Mouse (Mus musculus) heart, postnatal 36 days (tissue): ENCODE measurements around the gene Upf3b. TPM values are rescaled to one million over a fixed set of nuclear protein-coding genes. Genes with fewer than 3 reads are reported as not detected.
"Not testable (repeated sequence)": the region's sequence is repeated elsewhere in the genome, so short reads cannot be mapped to it uniquely, and the experiment has no call there.

Experiments used
- DNase-seq, 2 experiments: peaks; one replicate each; pipeline ENCODE4 v3.0.0; 2021 to 2022
- intact Hi-C: fragments of 180-260 bp; cut with DNase I; formaldehyde crosslinking; loops from one replicate; pipeline ENCODE4 v1.15.1; 2025
- total RNA-seq, 2 experiments: library from RNA; stranded (reverse); gene quantifications; 2 replicates each; pipeline ENCODE4 v1.2.3; 2021

The Upf3b gene
- total RNA-seq, 2 experiments from 2014 or later = 7.9 to 8.0 TPM

DNA sequence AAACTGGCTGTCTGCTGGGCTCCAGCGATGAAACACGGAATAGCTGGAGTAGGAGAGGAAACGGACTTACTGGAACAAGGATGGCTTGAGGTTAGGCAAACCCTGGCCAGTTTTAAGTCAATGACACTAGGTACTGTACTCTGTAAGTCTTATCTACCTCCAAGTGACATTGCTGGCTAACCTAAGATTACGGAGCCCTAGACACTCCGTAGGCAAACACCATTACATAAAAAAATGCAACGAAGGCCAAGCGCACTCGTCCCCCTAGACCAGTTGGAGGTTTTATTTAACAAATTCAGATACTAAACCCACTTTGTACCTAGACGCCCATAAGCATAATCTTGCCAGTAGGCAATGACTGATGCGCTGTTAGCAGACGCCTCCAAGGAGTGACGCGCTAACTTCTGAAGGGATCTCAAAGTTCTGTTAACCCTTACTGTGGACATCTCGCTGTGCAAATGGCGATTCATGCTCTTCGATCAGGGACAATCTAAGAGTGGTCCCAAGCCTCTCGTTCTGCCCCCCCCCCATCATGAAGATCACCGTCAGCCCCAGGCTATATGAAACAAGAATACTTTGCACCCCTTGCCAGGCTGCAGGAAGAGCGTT is 25.7 kb downstream of the Upf3b start:
- no peak for DNase-seq
- intact Hi-C loops = loop anchor here (10.0 kb wide), 1 partner anchor 290 kb away; the partner anchor contains the start of gene Slc25a5

- intact Hi-C loops = loop anchor here (10.0 kb wide), 1 partner anchor 286 kb away; the partner anchor contains the start of gene Slc25a5
- DNase-seq = no peak
Observed at GRCm38 (mm10) chrX:37081194-37081593, 28.9 kb downstream of the Upf3b start.

DNA sequence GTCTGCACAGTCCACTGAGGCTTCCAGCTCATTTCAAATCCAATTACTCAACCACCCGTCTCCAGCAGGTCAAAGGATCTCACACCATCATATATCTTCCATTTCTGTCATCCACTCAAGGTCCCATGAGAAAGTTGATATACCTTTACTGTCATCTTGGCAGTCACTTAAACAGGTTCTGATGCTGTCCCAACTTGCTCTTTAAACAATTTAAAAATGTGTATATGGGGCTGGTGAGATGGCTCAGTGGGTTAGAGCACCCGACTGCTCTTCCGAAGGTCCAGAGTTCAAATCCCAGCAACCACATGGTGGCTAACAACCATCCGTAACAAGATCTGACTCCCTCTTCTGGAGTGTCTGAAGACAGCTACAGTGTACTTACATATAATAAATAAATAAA is 29.8 kb downstream of the Upf3b start:
- intact Hi-C loops = loop anchor here (10.0 kb wide), 1 partner anchor 286 kb away; the partner anchor contains the start of gene Slc25a5
- not testable (repeated sequence) for DNase-seq

- intact Hi-C loops = loop anchor here (10.0 kb wide), 1 partner anchor 312 kb away; no protein-coding TSS in a partner anchor
- DNase-seq = no peak
Observed at GRCm38 (mm10) chrX:37076651-37077050, 33.5 kb downstream of the Upf3b start.

DNA sequence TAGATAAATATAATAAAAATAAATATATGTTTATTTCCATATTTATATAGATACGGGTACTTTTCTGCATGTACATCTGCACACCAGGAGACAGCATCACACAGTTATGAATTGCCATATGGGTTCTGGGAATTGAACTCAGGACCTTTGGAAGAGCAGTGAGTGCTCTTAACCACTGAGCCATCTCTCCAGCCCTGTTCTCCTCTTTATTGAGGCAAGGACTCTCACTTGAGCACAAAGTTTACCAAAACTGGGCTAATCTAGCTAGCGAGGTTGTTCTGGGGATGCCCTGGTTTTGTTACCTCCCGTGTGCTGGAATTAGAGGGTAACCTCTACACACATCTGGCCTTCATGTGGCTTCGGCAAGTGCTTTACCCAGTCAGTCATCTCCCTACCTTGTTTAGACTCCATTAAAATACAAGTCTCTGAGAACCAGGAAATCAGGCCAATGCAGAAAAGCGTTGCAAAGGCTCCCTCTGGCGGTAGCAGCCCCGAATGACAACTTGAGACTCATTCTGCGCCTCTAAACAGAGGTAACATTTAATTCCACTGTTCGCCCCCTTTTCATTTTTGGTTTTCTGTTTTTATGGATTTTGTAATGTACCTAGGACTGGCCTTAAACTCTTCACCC is 35.7 kb downstream of the Upf3b start:
- DNase-seq = peak; percentile 50 to 70
- intact Hi-C loops = loop anchor here (10.0 kb wide), 1 partner anchor 310 kb away; no protein-coding TSS in a partner anchor

- no peak for DNase-seq
- intact Hi-C loops = no loop called here
Observed at GRCm38 (mm10) chrX:37068766-37069165, 41.4 kb downstream of the Upf3b start.

DNA sequence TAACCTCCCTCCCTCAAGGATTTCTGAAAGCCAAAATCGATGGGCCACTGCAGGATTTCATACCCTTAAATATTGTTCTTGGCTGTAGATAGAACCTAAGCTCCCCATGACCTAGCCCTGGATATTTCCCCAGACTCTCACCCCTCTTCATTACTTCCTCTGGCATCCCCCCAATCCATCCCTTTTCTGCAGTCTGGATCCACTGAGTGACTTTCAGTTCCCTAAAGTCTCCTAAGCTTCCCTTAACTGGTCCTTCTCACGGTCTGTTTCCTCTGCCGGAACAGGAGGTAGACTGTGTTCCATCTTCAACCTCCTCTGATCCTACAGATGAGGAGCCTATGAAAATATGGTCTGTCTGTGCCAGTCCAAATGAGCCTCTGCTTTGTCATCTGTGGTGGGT is 42.8 kb downstream of the Upf3b start:
- DNase-seq = no peak
- intact Hi-C loops = no loop called here

GRCm38 (mm10) chrX:37063902-37064301 is 46.2 kb downstream of the Upf3b start:
- intact Hi-C loops = no loop called here
- no peak for DNase-seq

DNA sequence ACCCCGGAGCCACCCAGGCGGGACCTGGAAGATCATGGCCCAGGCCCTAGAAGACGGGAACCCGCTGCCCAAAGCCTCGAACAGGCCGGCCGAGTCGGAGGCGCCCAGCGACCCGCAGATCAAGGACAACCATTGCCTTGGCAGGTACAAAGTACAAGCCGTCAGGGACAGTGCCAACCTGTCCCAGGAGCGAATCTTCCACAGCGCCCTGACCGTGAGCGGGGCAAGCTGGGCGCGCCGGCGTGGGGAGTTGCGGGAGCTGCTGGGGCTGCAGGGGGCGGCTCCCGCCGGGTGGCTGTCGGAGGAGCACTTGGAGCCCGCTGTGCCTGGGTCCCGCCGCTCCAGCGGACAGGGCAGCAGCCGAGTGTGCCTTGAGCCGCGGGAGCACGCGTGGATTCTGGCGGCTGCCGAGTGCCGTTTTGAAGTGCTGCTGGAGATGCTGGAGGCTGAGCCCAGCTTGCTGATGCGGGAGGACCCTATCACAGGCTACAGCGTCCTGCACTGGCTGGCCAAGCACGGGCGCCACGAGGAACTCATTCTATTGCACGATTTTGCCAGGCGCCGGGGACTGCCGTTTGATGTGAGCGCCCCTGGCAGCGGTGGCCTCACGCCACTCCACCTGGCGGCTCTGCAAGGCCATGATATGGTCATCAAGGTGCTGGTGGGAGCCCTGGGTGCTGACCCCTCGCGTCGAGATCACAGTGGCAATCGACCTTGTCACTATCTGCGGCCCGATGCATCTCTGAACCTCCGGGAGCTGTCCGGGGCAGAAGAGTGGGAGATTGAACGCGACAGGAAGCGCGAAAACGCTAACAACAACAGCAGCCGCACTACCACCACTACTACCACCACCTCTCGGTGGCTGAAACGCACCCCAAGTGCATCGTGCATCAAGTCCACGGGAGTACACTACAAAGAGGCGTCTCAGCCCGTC is 61.0 kb downstream of the Upf3b start:
- no peak for DNase-seq

DNA sequence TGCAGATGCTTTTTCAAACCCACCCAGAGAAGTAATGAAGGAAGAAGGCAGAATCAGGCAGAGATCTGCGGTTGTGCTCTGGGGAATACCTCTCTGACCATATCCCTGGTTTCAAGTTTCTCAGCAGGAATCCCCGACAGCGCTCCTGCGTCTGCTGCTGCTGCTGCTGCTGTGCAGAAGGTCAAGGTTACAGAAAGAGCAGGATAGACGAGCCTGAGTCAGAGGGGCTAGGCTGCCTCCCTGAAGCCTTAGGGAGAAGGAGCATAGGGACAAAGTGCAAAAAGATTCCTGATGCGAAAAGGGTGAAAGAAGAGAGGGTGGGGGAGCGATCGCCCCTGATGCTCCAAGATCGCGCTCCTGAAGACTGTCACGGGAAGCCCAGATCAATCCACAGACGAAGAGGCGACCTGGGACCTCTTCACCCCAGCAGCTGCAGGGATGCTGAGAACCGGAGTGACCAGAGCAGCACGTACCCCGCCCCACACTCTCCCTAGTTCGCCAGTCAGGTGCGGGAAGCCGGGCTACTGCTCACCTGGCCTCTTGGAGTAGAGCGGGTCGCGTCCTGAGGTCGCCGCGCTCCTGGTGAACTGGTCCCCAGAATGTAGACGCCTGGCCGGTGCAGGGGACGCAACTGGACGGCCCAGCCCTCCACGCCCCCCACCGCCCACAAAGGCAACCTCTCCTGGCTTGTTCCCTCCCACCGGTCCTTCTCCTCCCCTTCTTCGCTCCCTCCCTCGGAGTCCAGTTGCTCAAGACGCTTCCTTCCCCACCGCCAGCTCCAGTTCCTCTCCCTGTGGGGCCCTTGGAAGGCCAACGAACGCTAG is 61.8 kb downstream of the Upf3b start, which contains the start of gene Sowahd:
Gene Sowahd (plus strand): TSS at position 780 of the 824 bp plus-strand sequence.
- no peak for DNase-seq
- intact Hi-C loops = no loop called here

More for the DNA sequence above, 61.0 kb downstream of the Upf3b start:
- intact Hi-C loops = no loop called here

- DNase-seq = peak; percentile 47 to 62
- intact Hi-C loops = no loop called here
Observed at GRCm38 (mm10) chrX:37042726-37043125, 67.4 kb downstream of the Upf3b start.

Other genes with a start within 250 kb of the Upf3b start
- gene Ube2a, start 236.4 kb downstream of the Upf3b start, total RNA-seq = 10 to 100 TPM; 67.7 to 77.5 TPM
- gene C330007P06Rik, start 236.2 kb downstream of the Upf3b start, total RNA-seq = 10 to 100 TPM; 16.7 to 17.9 TPM
- gene Nkrf, start 207.4 kb downstream of the Upf3b start, total RNA-seq = 1 to 10 TPM; 3.1 to 4.1 TPM
- 1 to 10 TPM; 5.1 to 5.6 TPM for gene Sept6, start 118.5 kb downstream of the Upf3b start, total RNA-seq
- gene Sowahd, start 61.5 kb downstream of the Upf3b start, total RNA-seq = not detected
- gene Rpl39, start 24.9 kb downstream of the Upf3b start, total RNA-seq = 100 to 1,000 TPM; 303 to 327 TPM
- 1 to 10 TPM; 9.2 to 9.9 TPM for gene Nkap, start 16.5 kb upstream of the Upf3b start, total RNA-seq
- not detected for gene Akap14, start 58.5 kb upstream of the Upf3b start, total RNA-seq
- gene Ndufa1, start 80.8 kb upstream of the Upf3b start, total RNA-seq = 100 to 1,000 TPM; 905 to 914 TPM
- gene Rnf113a1, start 80.9 kb upstream of the Upf3b start, total RNA-seq = 1 to 10 TPM; 2.1 to 2.6 TPM
- not detected for gene Gm9, start 100.7 kb upstream of the Upf3b start, total RNA-seq
- not detected for gene Rhox1, start 111.9 kb upstream of the Upf3b start, total RNA-seq
- not detected for gene Rhox2a, start 134.7 kb upstream of the Upf3b start, total RNA-seq
- gene Rhox3a, start 139.6 kb upstream of the Upf3b start, total RNA-seq = not detected
- not detected for gene Rhox4a, start 155.0 kb upstream of the Upf3b start, total RNA-seq